Mouse (Mus musculus) CD8-positive naive resting alpha-beta T cell, adult 2 months (primary cell): ENCODE data around the gene Aco1.
"Not testable (repeated sequence)": the region's sequence is repeated elsewhere in the genome, so short reads cannot be mapped to it uniquely, and the experiment has no call there.

ENCODE experiments used
- DNase-seq, 2 experiments: peaks; one replicate each; pipeline ENCODE4 v3.0.0; 2022; ENCODE audit warnings: low read depth in 2 of 2, low spot score in 2 of 2

Gene Aco1

GRCm38 (mm10) chr4:40142743-40143532 is at the start of gene Aco1:
Gene Aco1 (plus strand): TSS chr4:40143081.
- DNase-seq, result peak; percentile 91 to 95

- no peak for DNase-seq
Measured at GRCm38 (mm10) chr4:40094974-40095373, 47.9 kb upstream of the Aco1 start.

GRCm38 (mm10) chr4:40102996-40103395 is 39.9 kb upstream of the Aco1 start:
- DNase-seq, result no peak

GRCm38 (mm10) chr4:40106004-40106536 is 36.8 kb upstream of the Aco1 start:
- no peak for DNase-seq

- DNase-seq, result no peak
Measured at GRCm38 (mm10) chr4:40108030-40108429, 34.9 kb upstream of the Aco1 start.

GRCm38 (mm10) chr4:40113173-40113572 is 29.7 kb upstream of the Aco1 start:
- no peak for DNase-seq

- no peak for DNase-seq
Measured at GRCm38 (mm10) chr4:40121221-40121620, 21.7 kb upstream of the Aco1 start.

GRCm38 (mm10) chr4:40122291-40122690 is 20.6 kb upstream of the Aco1 start:
- DNase-seq, result not testable (repeated sequence)

- peak; percentile 60 to 70 for DNase-seq
Measured at GRCm38 (mm10) chr4:40134468-40135102, 8.3 kb upstream of the Aco1 start.

GRCm38 (mm10) chr4:40136519-40136918 is 6.4 kb upstream of the Aco1 start:
- DNase-seq, result no peak

- DNase-seq, result no peak
Measured at GRCm38 (mm10) chr4:40139663-40140255, 3.1 kb upstream of the Aco1 start.

- DNase-seq, result no peak
Measured at GRCm38 (mm10) chr4:40143533-40143871, 621 bp downstream of the Aco1 start.

GRCm38 (mm10) chr4:40144543-40144942 is 1.7 kb downstream of the Aco1 start:
- DNase-seq, result no peak

- no peak for DNase-seq
Measured at GRCm38 (mm10) chr4:40144981-40145380, 2.1 kb downstream of the Aco1 start.

GRCm38 (mm10) chr4:40148281-40148680 is 5.4 kb downstream of the Aco1 start:
- DNase-seq, result no peak

- DNase-seq, result no peak
Measured at GRCm38 (mm10) chr4:40150046-40150445, 7.2 kb downstream of the Aco1 start.

- DNase-seq, result no peak
Measured at GRCm38 (mm10) chr4:40152771-40153170, 9.9 kb downstream of the Aco1 start.

GRCm38 (mm10) chr4:40153500-40153899 is 10.6 kb downstream of the Aco1 start:
- no peak for DNase-seq

- DNase-seq, result no peak
Measured at GRCm38 (mm10) chr4:40154751-40155150, 11.9 kb downstream of the Aco1 start.

GRCm38 (mm10) chr4:40155467-40155999 is 12.7 kb downstream of the Aco1 start:
- no peak for DNase-seq

- no peak for DNase-seq
Measured at GRCm38 (mm10) chr4:40156153-40156552, 13.3 kb downstream of the Aco1 start.
